Mouse (Mus musculus): ENCODE measurements around the gene Otud3. TPM values are rescaled to one million over a fixed set of nuclear protein-coding genes. Genes with fewer than 3 reads are reported as not detected.

The Otud3 gene
- total and polyA plus RNA-seq, 3 experiments = 11.3 to 15.0 TPM; not detected in 1

- TF ChIP-seq CTCF (IDR thresholded peaks at IDR 0.05 in 2 of 3, conservative IDR thresholded peaks at IDR 0.05 in 1 of 3; ENCODE audit: control insufficient read depth in 1 of 3, insufficient read depth in 1 of 3, low read depth in 2 of 3, low read length in 3 of 3, poor library complexity in 1 of 3, severe bottlenecking in 1 of 3) (peak; percentile 79 to 100 (median 98)), USF1 (IDR thresholded peaks at IDR 0.05; ENCODE audit: low read depth, low read length) (no peak), ETS1 (IDR thresholded peaks at IDR 0.05; ENCODE audit: low read depth, low read length) (no peak), SMC3 (IDR thresholded peaks at IDR 0.05; ENCODE audit: low read depth, low read length) (peak; percentile 90), KAT2A (conservative IDR thresholded peaks at IDR 0.05; ENCODE audit: low read depth, low read length) (no peak), BHLHE40 (IDR thresholded peaks at IDR 0.05; ENCODE audit: borderline replicate concordance, low read depth, low read length) (no peak), GATA1 (IDR thresholded peaks at IDR 0.05; ENCODE audit: low read depth, low read length) (no peak)
Measured at GRCm38 (mm10) chr4:138856491-138856890, 57.3 kb downstream of the Otud3 start (continued).

- peaks cover 0 to 9% of the 10 kb centered on the region in 2 experiments; a peak in 1 of 4 replicates for H3K4me1 ChIP-seq (ENCODE audit: control insufficient read depth in 1 of 2, insufficient read depth in 2 of 2, low read length in 2 of 2)
- no peak overlapping the region for H3K4me3 ChIP-seq (ENCODE audit: control insufficient read depth in 1 of 2, insufficient read depth in 1 of 2, low read depth in 2 of 2, low read length in 2 of 2)
- H3K79me2 ChIP-seq (ENCODE audit: control insufficient read depth, insufficient read depth, low read length, poor library complexity) = no peaks in the 10 kb centered on the region
- H3K27me3 ChIP-seq (ENCODE audit: control insufficient read depth in 1 of 2, insufficient read depth in 2 of 2, low read length in 2 of 2) = no peaks in the 10 kb centered on the region
- H3K27ac ChIP-seq (ENCODE audit: control insufficient read depth, low read depth, low read length) = no peak overlapping the region
- TF ChIP-seq KAT2A (conservative IDR thresholded peaks at IDR 0.05; ENCODE audit: low read depth, low read length) = no peak
- no peak for TF ChIP-seq ELF1 (IDR thresholded peaks at IDR 0.05; ENCODE audit: low read depth, low read length)
- no peaks in the 10 kb centered on the region for H3K36me3 ChIP-seq (ENCODE audit: control insufficient read depth in 1 of 2, insufficient read depth in 2 of 2, low read length in 2 of 2)
- H3K9ac ChIP-seq (ENCODE audit: control insufficient read depth, low read depth, low read length, poor library complexity, severe bottlenecking) = no peak overlapping the region
- peak; percentile 16 for DNase-seq (ENCODE audit: low read depth, low spot score)
- H3K9me3 ChIP-seq (replicated peaks; ENCODE audit: insufficient read depth, low read length) = no peaks in the 10 kb centered on the region
Measured at GRCm38 (mm10) chr4:138855092-138855632, 58.6 kb downstream of the Otud3 start.

- H3K27me3 ChIP-seq (ENCODE audit: control insufficient read depth in 1 of 2, insufficient read depth in 2 of 2, low read length in 2 of 2) = no peaks in the 10 kb centered on the region
- H3K9me3 ChIP-seq (replicated peaks; ENCODE audit: insufficient read depth, low read length) = no peaks in the 10 kb centered on the region
- H3K36me3 ChIP-seq (ENCODE audit: control insufficient read depth in 1 of 2, insufficient read depth in 2 of 2, low read length in 2 of 2) = no peaks in the 10 kb centered on the region
- H3K9ac ChIP-seq (ENCODE audit: control insufficient read depth, low read depth, low read length, poor library complexity, severe bottlenecking) = no peak overlapping the region
- no peak overlapping the region for H3K4me3 ChIP-seq (ENCODE audit: control insufficient read depth in 1 of 2, insufficient read depth in 1 of 2, low read depth in 2 of 2, low read length in 2 of 2)
- no peaks in the 10 kb centered on the region for H3K79me2 ChIP-seq (ENCODE audit: control insufficient read depth, insufficient read depth, low read length, poor library complexity)
- no peak overlapping the region for H3K27ac ChIP-seq (ENCODE audit: control insufficient read depth, low read depth, low read length)
- DNase-seq (ENCODE audit: low read depth, low spot score) = no peak
- TF ChIP-seq BHLHE40 (IDR thresholded peaks at IDR 0.05; ENCODE audit: borderline replicate concordance, low read depth, low read length) (no peak), GATA1 (IDR thresholded peaks at IDR 0.05; ENCODE audit: low read depth, low read length) (no peak), MAFK (IDR thresholded peaks at IDR 0.05; ENCODE audit: borderline replicate concordance, low read depth, low read length) (no peak), POLR2A (IDR thresholded peaks at IDR 0.05; ENCODE audit: control insufficient read depth in 1 of 2, insufficient read depth in 1 of 2, low read depth in 1 of 2, low read length in 2 of 2, poor library complexity in 1 of 2) (no peak), UBTF (IDR thresholded peaks at IDR 0.05; ENCODE audit: borderline replicate concordance, insufficient read depth, low read depth, low read length) (no peak), MXI1 (IDR thresholded peaks at IDR 0.05; ENCODE audit: low read depth, low read length) (no peak), MAZ (IDR thresholded peaks at IDR 0.05; ENCODE audit: low read depth, low read length) (no peak), MYC (IDR thresholded peaks at IDR 0.05; ENCODE audit: low read depth, low read length) (no peak), ETS1 (IDR thresholded peaks at IDR 0.05; ENCODE audit: low read depth, low read length) (no peak), CTCF (IDR thresholded peaks at IDR 0.05 in 2 of 3, conservative IDR thresholded peaks at IDR 0.05 in 1 of 3; ENCODE audit: control insufficient read depth in 1 of 3, insufficient read depth in 1 of 3, low read depth in 2 of 3, low read length in 3 of 3, poor library complexity in 1 of 3, severe bottlenecking in 1 of 3) (no peak), JUND (IDR thresholded peaks at IDR 0.05; ENCODE audit: low read depth, low read length) (no peak)
- H3K4me1 ChIP-seq (ENCODE audit: control insufficient read depth in 1 of 2, insufficient read depth in 2 of 2, low read length in 2 of 2) = peaks cover 0 to 9% of the 10 kb centered on the region in 2 experiments; a peak in 1 of 4 replicates
Measured at GRCm38 (mm10) chr4:138852961-138853360, 60.8 kb downstream of the Otud3 start.
